Mouse (Mus musculus) thymus, postnatal 14 days (tissue): Measurements from ENCODE around the gene Aarsd1.
"Not testable (repeated sequence)": the region's sequence is repeated elsewhere in the genome, so short reads cannot be mapped to it uniquely, and the experiment has no call there.

ENCODE experiments used
- DNase-seq: peaks from one replicate; pipeline ENCODE4 v3.0.0; 2021

Aarsd1 gene

GRCm38 (mm10) chr11:101417101-101417855 is at the start of gene Aarsd1:
Gene Aarsd1 (minus strand): TSS chr11:101417615.
- peak; percentile 93 for DNase-seq

GRCm38 (mm10) chr11:101466552-101466950 is 49.1 kb upstream of the Aarsd1 start:
- DNase-seq = not testable (repeated sequence)

- DNase-seq = peak; percentile 70
Observed at GRCm38 (mm10) chr11:101465869-101466551, 48.6 kb upstream of the Aarsd1 start, which contains the start of gene Vat1. Gene Vat1 (minus strand): TSS chr11:101466230.

DNA sequence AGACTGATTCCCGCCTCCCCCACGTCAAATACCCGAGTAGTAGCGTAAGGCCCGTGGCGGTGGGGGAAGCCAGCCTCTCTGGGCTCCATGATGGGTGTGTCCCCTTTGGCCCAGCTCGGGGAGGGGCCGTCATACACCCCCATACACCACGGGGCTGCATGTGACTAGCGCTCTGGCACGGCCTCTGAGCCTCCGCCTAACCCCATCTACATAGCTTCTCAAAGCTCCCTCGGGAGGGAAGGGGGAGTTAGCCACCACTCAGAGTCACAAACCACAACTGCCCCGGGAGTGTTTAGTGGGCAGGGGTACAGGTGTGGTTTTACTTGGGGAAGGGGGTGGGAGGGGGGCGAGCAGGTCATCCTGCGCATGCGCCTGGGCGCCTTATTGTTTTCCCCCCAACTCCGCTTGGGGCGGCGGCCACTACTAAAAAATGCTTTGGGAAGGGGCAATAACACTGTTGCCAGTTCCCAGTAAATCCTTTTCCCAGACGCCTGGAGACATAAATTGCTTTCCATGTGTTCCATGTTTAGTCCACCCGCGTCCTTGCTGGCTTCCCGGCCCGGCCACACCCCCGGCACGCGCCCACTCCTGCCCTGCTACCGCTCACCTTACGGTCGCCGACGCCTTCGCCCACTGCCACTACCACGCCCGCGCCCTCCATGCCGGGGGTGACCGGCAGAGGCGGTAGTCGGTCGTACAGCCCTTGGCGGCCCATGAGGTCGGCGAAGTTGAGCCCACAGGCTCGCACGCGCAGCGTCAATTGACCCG is 47.9 kb upstream of the Aarsd1 start:
- peak; percentile 48 for DNase-seq

- no peak for DNase-seq
Observed at GRCm38 (mm10) chr11:101464211-101465100, 47.0 kb upstream of the Aarsd1 start, which contains the start of gene Rnd2. Gene Rnd2 (plus strand): TSS chr11:101464999.

DNA sequence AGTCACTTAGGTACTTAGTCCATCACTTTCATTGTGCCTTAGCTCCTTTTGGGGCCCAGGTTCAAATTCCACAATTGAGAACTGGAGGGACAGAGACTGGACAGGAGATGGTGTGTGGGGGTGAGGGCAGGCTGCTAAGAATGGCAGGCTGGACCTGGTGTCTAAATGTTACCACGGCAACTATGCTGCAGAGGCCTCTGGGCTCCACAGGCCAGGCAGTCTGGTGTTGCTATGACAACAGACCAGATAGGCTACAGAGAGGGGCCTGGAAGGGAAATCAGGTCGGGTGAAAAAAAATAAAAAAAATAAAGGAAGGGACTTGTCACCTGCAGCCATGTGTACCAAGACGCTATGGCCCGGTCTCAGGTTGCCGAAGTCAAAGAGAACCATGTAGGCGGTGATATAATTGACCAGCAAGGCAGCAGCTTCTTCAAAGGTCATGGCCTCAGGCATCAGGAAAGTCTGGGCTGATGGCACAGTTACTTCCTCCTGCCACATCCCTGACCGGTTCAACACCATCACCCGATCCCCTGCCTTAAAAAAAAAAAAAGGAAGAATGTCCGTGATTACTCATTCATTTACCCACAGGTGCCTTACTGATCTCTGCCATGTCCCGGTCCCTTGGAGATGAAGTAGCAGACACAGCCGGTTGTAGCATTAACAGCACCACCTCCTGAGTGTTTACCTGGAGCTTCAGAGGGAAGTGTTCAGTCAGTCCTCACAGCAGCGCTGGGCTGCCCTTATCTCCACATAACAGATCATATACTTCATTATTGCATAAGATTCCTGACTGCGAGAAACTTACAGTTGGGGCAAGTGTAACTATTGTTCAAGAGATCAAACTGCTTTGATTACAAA is 45.4 kb upstream of the Aarsd1 start:
- DNase-seq = no peak

- DNase-seq = no peak
Observed at GRCm38 (mm10) chr11:101462141-101462540, 44.7 kb upstream of the Aarsd1 start.

DNA sequence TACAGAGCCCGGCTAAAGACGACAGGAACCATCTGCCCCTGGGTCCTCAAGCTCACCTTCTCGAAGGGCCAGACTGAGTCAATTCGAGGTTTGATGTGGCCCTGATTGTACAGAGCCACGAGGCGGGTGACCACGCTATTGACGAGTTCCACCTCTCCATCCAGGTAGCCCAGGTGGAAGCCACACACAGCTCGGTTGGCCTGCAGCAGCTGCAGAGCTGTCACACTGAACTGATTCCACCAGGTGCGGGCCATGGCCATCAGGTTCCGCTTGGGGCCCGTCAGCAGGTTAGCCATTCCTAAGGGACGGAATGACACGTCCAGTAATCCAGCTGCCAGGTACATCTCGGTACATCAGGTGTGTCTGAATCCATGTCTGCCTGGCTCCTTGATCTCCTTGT is 42.9 kb upstream of the Aarsd1 start:
- no peak for DNase-seq

- DNase-seq = no peak
Observed at GRCm38 (mm10) chr11:101459716-101460115, 42.3 kb upstream of the Aarsd1 start.

DNA sequence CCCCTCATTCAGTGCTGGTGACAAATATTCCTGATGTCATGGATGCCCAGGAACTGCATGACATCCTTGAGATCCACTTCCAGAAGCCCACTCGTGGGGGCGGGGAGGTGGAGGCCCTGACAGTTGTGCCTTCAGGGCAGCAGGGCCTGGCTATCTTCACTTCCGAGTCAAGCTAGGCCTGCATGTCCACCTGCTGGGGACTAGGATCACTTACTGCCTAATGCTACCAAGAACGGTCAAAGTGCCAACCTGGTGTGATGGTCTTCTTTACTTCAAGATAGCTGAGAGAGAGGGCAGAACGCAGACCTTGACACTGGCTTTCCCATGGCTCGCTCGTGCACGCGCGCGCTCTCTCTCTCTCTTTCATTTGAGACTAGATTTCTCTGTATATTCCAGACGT is 40.8 kb upstream of the Aarsd1 start:
- no peak for DNase-seq

DNA sequence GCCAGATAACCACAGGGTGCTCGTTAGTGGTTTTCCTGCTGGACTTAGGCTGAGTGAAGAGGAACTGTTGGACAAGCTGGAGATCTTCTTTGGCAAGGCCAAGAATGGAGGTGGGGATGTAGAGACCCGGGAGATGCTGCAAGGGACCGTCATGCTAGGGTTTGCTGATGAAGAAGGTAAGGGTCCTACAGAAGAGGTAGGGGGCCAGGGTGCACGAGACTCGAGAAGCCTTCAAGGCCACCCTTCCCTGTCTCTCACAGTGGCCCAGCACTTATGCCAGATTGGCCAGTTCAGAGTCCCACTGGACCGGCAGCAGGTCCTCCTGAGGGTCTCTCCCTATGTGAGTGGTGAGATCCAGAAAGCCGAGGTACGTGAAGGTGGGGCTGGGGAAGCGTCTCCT is 40.2 kb upstream of the Aarsd1 start:
- DNase-seq = no peak

DNA sequence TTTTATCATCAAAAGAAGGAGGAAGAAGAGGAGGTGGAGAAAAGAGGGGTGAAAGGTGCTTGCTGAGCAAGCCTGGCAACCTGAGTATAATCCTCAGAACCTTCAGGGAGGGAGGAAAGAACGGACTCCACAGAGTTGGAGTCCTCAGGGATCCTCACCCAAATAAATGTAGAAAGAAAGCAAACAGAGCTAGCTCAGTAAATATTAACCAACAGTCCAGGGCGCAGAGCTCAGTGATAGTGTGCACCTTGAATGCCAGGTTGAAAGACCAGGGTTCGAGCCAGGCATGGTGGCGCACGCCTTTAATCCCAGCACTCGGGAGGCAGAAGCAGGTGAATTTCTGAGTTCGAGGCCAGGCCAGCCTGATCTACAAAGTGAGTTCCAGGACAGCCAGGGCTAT is 38.2 kb upstream of the Aarsd1 start:
- DNase-seq = no peak

DNA sequence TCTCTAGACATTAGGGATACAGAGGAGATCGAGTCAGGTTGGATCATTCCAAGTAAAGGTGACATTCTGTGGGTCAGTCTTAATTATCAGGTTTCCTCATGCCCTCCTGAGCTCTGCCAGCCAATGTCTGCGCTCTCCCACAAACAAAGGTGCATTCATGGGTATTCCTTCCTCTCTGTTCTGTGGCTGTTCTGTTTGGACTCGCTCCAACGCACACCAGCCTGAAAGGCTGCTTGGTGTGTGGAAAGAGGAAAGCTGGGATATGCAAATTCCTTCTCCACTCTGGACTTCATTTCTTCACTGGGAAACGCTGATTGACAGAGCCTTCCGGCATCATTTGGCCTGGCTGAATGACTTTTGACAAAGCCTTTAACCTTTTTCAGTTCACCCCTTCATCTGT is 37.3 kb upstream of the Aarsd1 start:
- DNase-seq = no peak

- DNase-seq = no peak
Observed at GRCm38 (mm10) chr11:101452093-101452774, 34.8 kb upstream of the Aarsd1 start.

- DNase-seq = no peak
Observed at GRCm38 (mm10) chr11:101451536-101451935, 34.1 kb upstream of the Aarsd1 start.

DNA sequence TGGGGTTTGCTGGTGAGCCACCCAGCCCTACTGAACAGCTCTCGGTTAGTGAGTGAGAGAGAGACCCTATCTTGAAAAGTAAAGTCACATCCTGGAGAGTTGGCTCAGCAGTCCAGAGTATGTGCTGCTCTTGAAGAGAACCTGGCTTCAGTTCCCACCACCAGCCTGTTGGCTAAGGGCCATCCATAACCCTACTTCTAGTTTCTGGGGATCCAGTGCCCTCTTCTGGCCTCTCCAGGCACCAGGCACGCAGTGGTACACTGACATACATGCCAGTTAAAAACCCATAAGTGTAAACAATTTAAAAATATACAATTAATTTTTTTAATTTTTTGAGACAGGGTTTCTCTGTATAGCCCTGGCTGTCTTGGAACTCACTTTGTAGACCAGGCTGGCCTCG is 33.0 kb upstream of the Aarsd1 start:
- DNase-seq = peak; percentile 37

- not testable (repeated sequence) for DNase-seq
Observed at GRCm38 (mm10) chr11:101449596-101449995, 32.2 kb upstream of the Aarsd1 start.

DNA sequence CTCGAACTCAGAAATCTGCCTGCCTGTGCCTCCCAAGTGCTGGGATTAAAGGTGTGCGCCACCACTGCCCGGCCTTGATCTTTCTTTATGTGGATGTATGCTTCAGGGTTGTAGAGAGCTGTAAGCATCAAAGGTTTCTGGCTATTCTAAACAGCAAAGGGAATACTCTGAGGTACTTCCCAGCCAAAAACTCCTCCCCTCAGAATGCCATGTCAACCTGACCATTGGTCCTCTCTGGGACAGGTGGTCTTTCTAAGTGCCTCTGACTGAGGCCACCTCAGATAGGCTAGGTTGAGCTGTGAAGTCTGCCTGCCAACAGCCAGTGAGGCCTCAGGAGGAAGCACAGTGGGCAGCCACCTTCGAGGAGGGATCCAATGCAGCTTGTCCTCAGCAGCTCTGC is 31.5 kb upstream of the Aarsd1 start:
- no peak for DNase-seq

DNA sequence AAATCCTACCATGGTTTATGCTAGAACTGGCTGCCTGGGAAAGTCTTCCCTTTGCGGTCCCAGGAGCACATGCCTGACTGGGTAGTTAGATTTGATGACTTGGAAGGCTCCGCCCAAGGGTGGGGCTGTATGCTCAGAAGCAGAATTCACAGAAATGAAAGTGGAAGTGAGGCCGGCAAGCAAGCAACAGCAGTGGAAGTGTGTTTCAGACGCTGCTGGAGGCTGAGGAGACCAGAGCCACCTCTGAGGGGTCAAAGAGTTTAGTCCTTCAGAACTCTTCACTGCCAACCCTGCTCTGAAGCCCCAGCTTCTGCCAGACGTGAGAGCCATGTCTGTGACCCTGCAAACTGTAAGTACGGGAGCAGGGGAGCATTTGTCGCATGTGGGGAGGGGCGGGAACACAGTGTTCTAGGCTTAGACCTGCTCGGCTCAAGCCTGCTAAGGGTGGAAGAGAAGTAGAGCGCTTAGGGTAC is 30.9 kb upstream of the Aarsd1 start, which contains the start of gene Ifi35:
TSS of gene Ifi35 (plus strand) at position 134 of the 473 bp plus-strand sequence.
- DNase-seq = peak; percentile 75

GRCm38 (mm10) chr11:101447786-101448185 is 30.4 kb upstream of the Aarsd1 start:
- DNase-seq = peak; percentile 23

DNA sequence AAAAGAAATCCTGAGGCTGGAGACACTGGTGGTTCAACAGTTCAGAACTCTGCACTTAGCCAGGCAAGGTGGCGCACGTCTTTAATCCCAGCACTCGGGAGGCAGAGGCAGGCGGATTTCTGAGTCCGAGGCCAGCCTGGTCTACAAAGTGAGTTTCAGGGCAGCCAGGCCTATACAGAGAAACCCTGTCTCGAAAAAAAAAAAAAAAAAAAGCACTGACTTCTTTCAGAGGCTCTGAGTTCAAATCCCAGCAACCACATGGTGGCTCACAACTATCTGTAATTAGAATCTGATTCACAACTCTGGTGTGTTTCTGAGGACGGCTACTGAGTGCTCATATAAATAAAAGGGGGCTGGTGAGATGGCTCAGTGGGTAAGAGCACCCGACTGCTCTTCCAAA is 29.4 kb upstream of the Aarsd1 start:
- not testable (repeated sequence) for DNase-seq
